Mouse (Mus musculus) ES-E14 (cell line): ENCODE results near the gene Tmigd3.

Source experiments
- CHD2 ChIP-seq: IDR thresholded peaks from 2 replicates; pipeline ENCODE4 v1.6.1; 2014; ENCODE audit warnings: mild to moderate bottlenecking, low read depth, low read length, inconsistent platforms
- HCFC1 ChIP-seq: IDR thresholded peaks from 2 replicates; pipeline ENCODE4 v1.6.1; 2012; ENCODE audit warnings: low read length, inconsistent platforms, borderline replicate concordance; ENCODE audit not compliant: insufficient read depth
- MAFK ChIP-seq: IDR thresholded peaks from 2 replicates; pipeline ENCODE4 v1.6.1; 2014; ENCODE audit warnings: mild to moderate bottlenecking, low read depth, low read length, inconsistent platforms; ENCODE audit not compliant: insufficient read depth
- ZNF384 ChIP-seq: IDR thresholded peaks from 2 replicates; pipeline ENCODE4 v1.6.1; 2012; ENCODE audit warnings: low read depth, low read length, inconsistent platforms

GRCm38 (mm10) chr3:105857513-105857912 is 13.2 kb upstream of the Tmigd3 start:
- TF ChIP-seq MAFK (no peak), CHD2 (no peak), ZNF384 (no peak), HCFC1 (no peak)
